Mouse (Mus musculus) hindlimb bud, embryonic 11.5 days (tissue): ENCODE measurements around the gene Wipf3.

Experiments used
- DNase-seq: peaks from one replicate; pipeline ENCODE4 v3.0.0-alpha.2; 2012; ENCODE audit warnings: low read depth, low spot score; ENCODE audit errors: extremely low spot score

Wipf3 gene

DNA sequence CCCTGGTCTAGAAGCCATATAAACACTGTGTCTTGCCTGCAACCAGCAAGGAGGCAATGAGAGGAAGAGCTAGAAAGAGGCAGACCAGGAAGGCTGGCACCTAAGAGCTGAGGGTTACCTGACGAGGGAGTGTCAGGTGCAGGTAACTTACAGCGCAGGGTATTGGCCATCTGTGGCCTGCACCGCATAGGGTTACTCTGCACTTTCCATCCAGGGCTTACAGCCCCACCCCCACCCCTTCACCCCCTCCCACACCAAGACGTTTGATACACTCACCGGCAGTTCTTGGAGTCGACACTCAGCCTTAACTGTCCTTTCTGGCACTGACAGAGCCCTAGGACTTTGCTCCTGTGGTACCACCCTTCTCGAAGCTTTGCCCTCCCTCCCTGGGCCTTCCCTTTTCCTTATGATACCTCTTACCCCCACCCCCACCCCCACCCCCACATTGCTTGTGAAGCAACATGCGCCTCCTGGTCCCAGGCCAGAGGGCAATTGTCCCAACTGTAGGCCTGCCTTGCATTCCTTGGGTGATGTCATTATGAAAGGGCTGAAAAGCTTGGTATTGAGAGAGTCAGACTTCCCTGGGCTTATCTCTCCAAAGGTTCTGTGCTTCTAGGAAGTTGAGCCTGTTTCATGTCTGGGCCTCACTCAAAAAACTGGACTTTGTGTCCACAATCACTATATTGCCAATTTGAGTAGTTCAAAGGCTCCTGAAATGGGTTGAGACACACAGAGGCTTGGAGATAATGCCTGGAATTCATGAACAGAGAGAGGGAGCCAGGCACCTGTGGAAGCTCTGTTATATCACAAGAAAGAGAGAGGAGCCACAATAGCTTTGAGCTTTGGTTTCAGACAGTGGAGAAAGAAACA lies 43.7 kb downstream of the Wipf3 start:
- no peak for DNase-seq

DNA sequence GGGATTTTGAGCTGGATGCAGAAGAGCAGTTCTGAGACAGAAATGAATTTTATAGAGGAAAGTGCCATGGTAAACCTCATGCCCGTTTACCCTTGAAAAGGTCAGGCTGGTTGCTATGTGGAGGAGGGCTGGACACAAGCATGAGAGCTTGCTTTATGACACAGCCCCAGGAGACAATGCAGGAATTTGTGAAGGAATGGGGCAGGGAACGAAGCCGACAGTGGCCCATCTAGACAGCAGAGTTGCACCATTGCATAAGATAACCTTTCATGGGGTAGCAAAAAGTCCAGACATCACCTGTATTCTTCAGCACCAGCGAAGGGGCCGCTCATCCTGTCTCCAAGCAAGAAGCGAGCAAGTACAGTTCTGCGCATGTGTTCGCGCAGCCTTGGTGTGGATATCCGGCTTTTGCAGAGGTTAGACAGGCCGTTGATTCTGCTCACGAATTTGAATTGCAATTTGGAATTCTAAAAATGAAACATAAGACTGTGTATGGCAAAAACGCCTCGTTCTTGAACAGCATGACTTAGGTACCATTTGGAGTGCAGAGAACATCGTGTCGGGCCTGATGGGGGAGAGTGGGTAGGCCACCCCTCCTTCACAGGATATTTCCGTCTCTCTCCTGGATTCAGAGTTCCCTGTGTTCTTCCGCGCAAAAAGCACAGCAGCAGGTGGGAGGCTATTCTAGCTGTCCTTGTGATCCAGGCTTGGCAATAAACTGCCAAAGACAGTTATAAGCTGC lies 46.7 kb downstream of the Wipf3 start:
- DNase-seq = no peak

DNA sequence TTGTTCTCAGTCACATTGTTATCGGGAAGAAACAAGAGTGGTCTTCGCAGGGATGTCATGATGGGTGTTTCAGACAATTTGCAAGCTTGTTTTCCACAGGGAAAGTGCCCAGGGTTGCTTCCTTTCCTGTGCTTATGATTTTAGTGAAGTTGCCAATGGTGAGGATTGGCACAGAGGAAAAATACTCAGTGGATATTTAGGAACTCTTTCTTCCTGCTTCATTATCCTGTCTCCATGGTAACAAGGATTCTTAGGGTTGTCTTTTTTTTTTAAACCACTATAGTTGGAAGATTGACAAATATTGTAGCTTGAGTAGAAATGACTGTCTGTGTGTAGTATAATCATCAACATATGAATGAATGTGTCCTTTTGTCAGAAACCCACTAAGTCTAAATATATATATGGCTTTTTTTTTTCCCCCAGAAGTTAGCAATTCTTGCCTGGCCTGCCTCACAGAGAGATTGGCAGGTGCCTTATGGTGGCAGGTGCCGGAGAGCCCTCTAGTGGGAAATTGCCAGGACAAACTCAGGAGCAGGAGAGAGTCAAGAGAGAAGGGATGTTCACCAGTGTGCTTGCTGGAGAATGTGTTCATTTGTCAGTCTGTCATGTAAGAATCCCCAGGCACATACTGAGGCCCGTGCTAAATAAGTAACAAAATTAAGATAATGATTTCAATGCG lies 49.4 kb downstream of the Wipf3 start:
- no peak for DNase-seq

DNA sequence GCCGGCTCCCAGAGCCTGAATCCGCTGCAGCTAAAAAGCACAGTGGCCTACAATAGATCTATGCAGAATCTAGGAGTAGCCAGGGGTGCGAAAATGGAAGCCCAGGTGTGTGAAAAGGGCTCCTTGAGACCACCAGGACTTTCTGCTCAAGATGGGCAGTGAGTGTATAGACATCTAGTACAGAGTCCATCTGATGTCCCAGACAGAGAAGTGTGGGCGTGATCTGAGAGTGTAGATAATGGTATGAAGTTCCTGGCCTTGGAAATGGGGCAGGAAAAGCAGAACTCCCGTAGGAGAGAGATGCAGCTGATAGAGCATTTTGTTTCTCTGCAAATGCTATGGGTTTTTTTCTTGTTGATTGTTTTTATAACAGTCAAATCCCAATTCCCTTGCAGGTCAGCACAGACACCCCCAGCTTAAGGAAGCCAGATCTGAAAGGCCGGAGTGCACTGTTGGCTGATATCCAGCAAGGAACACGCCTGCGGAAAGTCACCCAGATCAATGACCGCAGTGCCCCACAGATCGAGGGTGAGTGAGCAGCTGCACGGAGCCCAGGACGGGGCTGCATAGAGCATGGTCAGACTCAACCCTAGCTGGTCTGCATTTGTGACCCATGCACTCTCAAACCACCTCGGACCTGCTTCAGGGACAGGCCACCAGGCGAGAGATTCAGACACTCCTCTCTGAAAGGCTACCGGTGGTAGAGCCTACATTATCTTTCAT lies 52.1 kb downstream of the Wipf3 start:
- DNase-seq = no peak

DNA sequence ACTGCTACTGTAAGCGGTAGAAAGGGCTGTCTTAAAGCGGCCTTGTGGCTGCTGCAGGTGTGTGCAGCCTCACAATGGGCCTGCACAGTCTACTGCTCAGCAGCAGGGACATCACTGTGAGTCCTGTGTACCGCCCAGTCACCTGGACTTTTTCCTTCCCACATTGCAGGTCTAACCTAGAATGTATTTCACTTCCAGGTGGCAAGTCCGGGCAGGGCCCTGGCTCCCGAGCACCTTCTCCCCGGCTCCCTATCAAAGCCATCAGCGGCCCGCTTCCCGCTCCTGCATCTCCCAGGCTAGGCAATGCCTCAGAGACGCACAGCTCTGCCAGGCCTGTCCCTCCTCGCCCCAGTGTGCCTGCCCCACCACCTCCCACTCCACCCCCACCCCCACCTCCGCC lies 55.6 kb downstream of the Wipf3 start:
- no peak for DNase-seq

DNA sequence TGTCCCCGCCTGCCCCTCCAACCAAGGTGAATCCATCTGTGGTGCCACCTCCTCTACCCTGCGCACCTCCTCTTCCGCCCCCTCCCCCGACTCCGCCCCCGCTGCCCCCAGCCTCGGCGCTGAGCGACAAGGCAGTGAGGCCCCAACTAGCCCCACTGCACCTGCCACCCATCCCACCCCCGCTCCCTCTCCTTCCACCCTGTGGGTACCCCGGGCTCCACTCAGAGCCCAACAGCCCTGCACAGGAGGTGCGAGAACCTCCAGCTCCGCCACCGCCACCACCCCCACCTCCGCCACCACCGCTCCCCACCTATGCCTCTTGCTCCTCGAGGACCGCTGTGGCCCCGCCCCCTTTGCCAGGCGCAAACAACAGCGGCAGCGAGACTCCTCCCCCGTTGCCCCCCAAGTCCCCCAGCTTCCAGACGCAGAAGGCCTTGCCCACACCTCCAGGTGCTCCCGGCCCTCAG lies 56.1 kb downstream of the Wipf3 start:
- no peak for DNase-seq

DNA sequence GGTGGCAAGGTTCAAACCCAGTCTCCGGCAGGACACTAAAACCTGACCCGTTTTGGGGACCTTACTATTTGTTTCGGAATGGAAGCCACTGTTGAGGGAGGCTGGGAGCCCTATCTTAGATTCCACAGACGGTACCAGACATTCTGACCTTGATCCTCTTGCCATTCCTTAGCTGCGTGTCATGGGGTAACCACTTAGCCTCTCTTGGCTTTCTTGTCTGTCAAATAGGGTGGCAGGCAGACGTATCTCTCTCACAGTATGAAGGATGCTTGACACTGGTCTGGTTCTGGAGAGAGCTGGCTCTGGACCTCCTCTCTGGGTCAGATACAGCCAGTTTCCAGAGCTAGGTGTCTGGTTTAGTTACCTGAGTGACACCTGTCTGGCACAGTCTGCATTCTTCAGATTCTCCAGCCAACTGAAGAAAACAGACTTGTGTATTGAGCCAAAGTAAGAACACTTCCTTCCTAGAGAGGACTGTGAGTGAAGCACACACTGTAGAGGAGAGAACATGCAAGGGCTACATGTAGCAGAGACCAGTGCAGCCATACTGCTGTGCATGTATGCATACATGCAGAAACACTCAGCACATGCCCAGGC lies 56.7 kb downstream of the Wipf3 start:
- DNase-seq = no peak

DNA sequence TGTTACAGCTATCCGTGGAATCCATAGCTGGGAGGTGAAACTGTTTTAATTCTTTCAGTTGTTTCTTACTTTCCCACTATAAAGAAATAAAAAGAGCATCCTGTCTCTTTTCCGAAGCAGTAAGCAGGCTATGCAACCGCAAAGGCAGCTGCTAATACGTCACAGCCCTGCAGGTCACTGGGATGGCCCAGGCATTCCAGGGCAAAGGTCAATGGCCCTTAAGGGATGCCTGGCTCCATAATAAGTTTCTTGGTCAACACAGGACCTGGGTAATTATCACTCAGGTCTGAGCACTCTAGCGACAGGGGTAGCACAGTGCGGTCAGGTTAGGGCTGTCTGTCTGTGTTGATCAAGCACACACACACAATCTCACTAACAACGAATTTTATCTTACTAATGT lies 61.7 kb downstream of the Wipf3 start:
- DNase-seq = no peak

DNA sequence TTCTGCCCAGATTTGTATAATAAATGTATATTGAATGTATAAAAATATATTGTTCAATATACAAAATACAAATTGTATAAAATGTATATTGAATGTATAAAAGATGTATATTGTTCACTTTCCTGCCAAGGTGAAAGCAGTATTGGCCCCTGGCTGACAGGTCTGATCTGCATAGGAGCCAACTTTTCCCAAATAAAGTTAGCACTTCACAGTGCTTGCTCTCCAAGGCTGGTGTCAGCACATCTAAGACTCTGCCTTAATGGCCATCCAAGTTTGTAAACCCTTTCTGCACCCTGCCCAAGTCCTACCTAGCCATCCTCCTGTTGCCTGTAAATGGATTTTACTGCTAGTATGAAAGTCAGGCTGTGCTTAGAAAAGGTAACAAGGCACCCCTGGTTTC lies 64.7 kb downstream of the Wipf3 start:
- no peak for DNase-seq

DNA sequence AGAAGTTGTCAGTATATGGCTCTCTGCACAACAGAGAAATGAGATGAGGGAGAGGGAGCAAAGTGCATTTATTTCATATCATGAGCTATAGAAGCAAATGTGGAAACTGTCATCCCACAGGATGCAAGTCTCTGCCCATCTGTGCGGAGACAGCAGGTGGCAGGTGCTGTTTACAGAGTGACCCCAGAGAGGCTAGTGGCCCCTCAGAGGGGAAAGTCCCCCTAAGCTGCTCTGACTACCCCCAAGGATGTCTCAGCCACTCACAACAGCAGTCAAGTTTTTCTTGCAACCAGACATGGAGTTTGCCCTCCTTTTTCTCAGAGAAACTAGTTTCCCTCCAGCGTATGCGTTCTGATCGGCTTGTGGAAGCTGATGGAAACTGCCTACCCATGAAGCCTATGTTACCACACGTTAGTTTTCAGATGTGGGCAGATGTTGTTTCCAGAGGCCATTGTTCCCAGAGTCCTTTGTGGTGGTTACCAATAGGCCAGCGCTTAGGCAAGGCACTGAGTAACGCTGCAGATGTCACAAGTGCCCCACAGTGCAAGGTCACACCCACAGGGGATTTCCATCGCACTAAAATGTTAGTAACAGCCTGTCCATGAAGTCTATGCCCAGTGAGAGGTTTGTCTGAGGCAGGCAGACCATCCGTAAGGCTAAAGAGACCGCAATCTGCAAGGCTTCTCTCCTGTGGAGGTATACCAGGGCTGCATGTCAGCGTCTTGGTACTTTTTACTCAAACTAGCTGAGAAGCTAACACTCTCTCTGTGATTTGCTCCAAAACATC lies 65.4 kb downstream of the Wipf3 start:
- no peak for DNase-seq

DNA sequence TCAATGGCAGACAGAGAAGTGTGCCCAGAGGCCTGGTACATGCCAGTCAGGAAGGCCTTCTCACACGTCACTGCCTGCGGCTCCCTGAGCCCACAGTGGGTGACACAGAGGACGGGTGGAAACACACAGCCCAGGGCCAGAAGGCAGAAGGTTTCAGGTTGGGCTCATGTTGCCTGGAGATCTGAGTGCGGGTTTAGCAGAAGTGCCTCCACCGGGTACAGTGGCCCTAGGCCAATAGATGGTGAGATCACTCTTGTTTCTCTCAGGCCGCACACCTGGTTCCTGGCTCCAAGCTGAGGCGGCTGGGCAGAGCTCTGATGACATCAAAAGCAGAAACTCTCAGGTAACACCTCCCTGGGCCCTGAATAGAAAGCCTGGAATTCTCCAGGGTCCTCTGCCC lies 66.8 kb downstream of the Wipf3 start:
- no peak for DNase-seq

DNA sequence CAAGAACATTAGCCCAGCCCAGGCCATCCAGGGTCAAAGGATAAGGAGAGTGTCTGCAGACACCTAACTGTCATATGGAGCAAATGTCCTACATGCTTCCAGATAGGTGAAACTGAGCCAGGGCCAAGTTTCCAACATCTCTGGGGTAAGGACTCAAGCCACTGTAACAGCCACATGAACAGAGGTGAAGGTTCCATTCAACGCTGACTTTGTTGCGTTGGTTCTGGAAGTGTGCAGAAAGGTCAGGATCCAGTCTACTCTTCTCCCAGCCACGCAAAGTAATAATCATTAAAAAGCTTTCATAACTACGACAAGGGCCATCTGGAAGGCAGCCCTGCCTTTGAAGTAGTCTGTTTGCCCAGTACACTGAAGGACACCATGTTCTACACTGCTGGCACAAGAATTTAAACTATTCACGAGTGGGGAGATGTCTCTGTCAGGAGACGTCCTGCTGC lies 73.3 kb downstream of the Wipf3 start:
- DNase-seq = no peak

DNA sequence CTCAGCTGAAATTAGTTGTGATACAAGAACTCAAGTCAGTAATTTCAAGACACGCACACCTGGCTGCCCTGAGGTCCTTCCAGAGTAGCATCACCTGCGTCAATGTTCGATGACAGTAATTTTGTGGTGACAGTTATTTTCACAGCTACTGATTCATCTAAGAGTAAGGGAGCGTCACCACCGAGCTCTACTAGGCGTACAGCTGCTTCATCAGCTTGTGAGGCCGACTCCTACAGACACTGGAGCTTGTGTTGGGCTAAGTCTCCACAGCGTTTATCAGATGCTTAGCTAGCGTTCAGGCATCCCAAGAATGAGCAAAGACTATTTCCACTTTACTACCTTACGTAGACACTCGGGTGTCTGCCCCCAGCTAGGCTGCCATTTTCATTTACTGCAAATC lies 76.9 kb downstream of the Wipf3 start:
- DNase-seq = no peak

DNA sequence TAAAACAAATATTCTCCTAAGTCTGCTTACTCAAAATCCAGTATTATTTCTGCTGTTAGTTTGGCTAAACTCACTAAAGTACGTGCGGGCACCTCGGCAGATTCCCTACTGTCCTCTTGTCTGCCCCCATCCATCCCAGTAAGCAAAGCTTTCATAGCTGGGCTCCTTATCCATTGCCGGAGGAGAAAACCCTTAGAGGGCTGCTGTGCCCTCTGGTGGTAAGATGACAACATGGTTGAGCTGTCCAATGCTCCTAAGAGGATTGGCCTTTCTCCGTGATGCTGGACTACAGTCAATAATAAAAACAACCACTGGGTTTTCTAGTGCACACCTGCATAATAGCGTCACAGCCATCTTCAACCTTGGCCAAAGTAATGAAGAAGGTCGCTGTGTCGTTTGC lies 77.6 kb downstream of the Wipf3 start:
- DNase-seq = no peak

DNA sequence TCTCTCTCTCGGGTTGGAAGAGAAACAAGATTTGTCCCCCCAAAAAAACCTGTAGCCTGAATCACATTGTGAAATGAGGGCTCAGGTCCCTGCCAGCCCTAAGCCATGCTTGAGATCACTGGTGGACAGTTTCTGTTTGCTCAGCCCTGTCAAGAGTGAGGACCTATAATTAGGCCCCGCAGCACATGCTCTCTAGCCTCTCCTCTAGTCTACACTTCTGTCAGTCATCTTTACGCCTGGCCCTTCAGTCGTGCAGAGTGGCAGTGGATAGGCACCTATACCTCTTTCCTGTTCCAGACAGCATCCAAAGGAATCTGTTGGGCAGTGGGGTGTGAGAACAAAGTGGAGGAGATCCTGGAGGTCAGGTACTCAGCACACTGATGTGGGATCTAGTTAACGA lies 78.4 kb downstream of the Wipf3 start:
- DNase-seq = no peak

DNA sequence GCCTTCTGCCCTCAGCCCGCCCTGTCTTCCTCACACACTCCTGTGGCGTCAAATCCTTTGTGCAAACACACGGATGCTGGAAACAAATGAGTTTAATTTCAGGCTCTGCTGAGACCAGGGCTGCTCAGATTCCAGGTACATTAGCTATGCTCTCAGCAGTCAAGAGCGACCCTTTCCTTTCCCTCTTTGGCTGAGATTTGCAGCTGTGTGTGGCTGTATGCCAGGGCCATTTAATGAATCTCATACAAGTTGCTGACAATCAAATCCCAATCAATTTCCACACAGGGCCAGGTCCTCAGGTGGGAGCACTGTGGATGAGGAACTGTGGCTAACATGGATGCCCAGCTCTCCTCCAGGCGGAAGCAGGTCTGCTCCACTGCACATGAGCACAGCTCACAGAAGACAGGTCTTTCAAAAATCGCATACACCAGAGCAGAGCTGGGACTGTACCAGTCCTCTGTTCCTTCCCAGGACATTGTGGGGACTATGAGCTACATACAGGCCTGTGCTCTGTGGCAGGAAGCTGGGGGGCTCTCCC lies 78.9 kb downstream of the Wipf3 start:
- DNase-seq = no peak

DNA sequence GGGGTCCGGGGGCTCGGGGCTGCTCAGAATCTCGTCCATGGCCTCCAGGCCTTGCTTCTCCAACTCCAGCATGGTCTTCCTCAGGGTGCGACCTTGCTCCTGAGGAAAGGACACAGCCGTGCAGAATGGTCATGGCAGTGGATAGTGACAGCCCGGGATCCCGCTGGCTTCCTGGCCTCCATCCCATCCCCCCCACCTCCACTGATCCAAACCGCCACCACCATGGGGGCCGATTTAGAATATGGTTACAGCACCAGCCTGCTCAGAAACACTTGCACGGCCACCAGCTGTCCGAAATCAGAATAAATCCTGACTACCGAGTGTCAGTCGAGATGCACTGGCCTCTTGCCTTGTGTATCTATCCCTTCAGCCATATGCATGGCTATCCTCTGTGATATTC lies 79.9 kb downstream of the Wipf3 start:
- no peak for DNase-seq

DNA sequence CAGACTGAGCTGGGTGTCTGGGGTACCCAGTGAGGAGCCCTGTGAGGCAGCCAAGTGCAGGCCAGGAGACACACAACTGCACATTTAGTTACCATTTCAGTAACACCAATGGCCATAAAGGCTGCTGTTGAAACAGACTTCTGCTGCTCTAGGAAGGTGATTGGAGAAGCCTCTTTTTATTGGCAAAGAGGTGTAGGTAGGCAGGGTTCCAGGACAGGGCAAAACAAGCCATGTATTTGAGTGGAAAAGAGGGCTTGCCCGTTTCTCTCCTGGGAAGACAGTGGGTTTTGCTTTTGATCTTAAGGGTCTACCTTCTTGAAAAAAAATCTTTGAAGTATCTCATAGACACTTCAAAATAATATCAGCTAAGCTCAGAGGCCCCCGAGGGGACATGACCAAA lies 82.9 kb downstream of the Wipf3 start:
- DNase-seq = no peak

DNA sequence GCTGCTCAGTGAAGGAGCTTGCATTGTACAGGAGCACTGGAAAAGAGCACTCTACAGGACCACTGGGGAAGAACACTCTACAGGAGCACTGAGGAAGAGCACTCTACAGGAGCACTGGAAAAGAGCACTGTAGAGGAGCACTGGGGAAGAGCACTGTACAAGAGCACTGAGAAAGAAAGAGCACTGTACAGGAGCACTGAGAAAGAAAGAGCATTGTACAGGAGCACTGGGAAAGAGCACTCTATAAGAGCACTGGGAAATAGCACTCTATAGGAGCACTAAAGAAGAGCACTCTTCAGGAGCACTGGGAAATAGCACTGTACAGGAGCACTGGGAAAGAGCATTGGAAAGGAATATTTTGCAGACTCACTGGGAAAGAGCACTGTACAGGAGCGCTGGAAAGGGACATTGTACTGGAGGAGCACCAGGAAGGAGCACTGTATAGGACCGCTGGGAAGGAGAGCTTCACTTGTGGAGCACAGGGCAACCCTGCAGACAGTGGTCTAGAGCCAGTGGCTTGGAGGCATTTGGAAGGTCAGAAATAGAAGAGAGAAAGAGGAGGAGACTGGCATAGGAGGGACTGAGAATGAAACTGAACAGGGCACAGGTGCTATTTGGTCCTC lies 87.2 kb downstream of the Wipf3 start:
- DNase-seq = no peak
